Mouse (Mus musculus) bone marrow, adult 2 months (tissue): ENCODE measurements around the gene Zfp345.

Source experiments
- CTCF ChIP-seq: fragments of 200-500 bp; IDR thresholded peaks from 2 replicates; pipeline ENCODE4 v1.5.1; 2011; ENCODE audit warnings: low read length, control low read depth; ENCODE audit not compliant: control insufficient read depth, insufficient read depth
- POLR2A ChIP-seq: fragments of 200-500 bp; IDR thresholded peaks from 2 replicates; pipeline ENCODE4 v1.6.1; 2011; ENCODE audit warnings: low read depth, mild to moderate bottlenecking, control low read depth, low read length, borderline replicate concordance; ENCODE audit not compliant: control insufficient read depth

GRCm38 (mm10) chr2:150493031-150493430 is 8.1 kb upstream of the Zfp345 start:
- no peak for TF ChIP-seq POLR2A
- no peak for TF ChIP-seq CTCF
